Mouse (Mus musculus) CD4-positive helper T cell, adult 2 months (primary cell): ENCODE measurements at regions not wholly inside any gene's neighbourhood (a gene's known extent, or its start where the extent isn't known, plus 50 kb on each side); places are given as distances from the start of the nearest gene placed in this dataset.
A peak's percentile ranks its signal among the peaks of the same experiment; 100 is the strongest.

Experiments used
- DNase-seq: peaks from one replicate; pipeline ENCODE4 v3.0.0-alpha.2; 2012; ENCODE audit warnings: low read depth, missing footprints, low spot score

- peak; percentile 39 for DNase-seq
Observed at GRCm38 (mm10) chr2:128368534-128369273, 222.3 kb upstream of the Spdye4c start.

- DNase-seq: no peak
Observed at GRCm38 (mm10) chr2:128370821-128371220, 220.2 kb upstream of the Spdye4c start.

GRCm38 (mm10) chr2:128372204-128372603 is 218.8 kb upstream of the Spdye4c start:
- peak; percentile 45 for DNase-seq

GRCm38 (mm10) chr2:128373363-128374252 is 217.4 kb upstream of the Spdye4c start:
- DNase-seq: no peak

GRCm38 (mm10) chr2:128374253-128374566 is 216.8 kb upstream of the Spdye4c start:
- no peak for DNase-seq

- no peak for DNase-seq
Observed at GRCm38 (mm10) chr2:128374926-128375325, 216.1 kb upstream of the Spdye4c start.

GRCm38 (mm10) chr2:128375827-128376226 is 215.2 kb upstream of the Spdye4c start:
- no peak for DNase-seq

GRCm38 (mm10) chr2:128377176-128377575 is 213.8 kb upstream of the Spdye4c start:
- peak; percentile 40 for DNase-seq

- peak; percentile 74 for DNase-seq
Observed at GRCm38 (mm10) chr2:128377680-128378079, 213.3 kb upstream of the Spdye4c start.

- DNase-seq: peak; percentile 69
Observed at GRCm38 (mm10) chr2:128378456-128378855, 212.6 kb upstream of the Spdye4c start.

- peak; percentile 35 for DNase-seq
Observed at GRCm38 (mm10) chr2:128379151-128379550, 211.9 kb upstream of the Spdye4c start.

GRCm38 (mm10) chr2:128379554-128379953 is 211.5 kb upstream of the Spdye4c start:
- DNase-seq: peak; percentile 49

- peak; percentile 78 for DNase-seq
Observed at GRCm38 (mm10) chr2:128380581-128380980, 210.4 kb upstream of the Spdye4c start.

- peak; percentile 62 for DNase-seq
Observed at GRCm38 (mm10) chr2:128381684-128382205, 209.3 kb upstream of the Spdye4c start.

GRCm38 (mm10) chr2:128382473-128382872 is 208.5 kb upstream of the Spdye4c start:
- no peak for DNase-seq

- DNase-seq: no peak
Observed at GRCm38 (mm10) chr2:128384612-128385011, 206.4 kb upstream of the Spdye4c start.

- no peak for DNase-seq
Observed at GRCm38 (mm10) chr2:128386846-128387621, 204.0 kb upstream of the Spdye4c start.

GRCm38 (mm10) chr2:128387851-128388471 is 203.0 kb upstream of the Spdye4c start:
- DNase-seq: peak; percentile 63

GRCm38 (mm10) chr2:128388883-128389470 is 202.0 kb upstream of the Spdye4c start:
- no peak for DNase-seq

- DNase-seq: peak; percentile 75
Observed at GRCm38 (mm10) chr2:128392344-128392743, 198.7 kb upstream of the Spdye4c start.

GRCm38 (mm10) chr2:128393401-128393800 is 197.6 kb upstream of the Spdye4c start:
- no peak for DNase-seq
